Mouse (Mus musculus) layer of hippocampus, postnatal 36 days (tissue): Measurements from ENCODE around the gene Prl3d1. TPM values are rescaled to one million over a fixed set of nuclear protein-coding genes. Genes with fewer than 3 reads are reported as not detected.
"Not testable (repeated sequence)": the region's sequence is repeated elsewhere in the genome, so short reads cannot be mapped to it uniquely, and the experiment has no call there.

Source experiments
- DNase-seq, 2 experiments: peaks; one replicate each; pipeline ENCODE4 v3.0.0; 2022
- total RNA-seq, 2 experiments: library from RNA; stranded (reverse); gene quantifications; 2 replicates each; pipeline ENCODE4 v1.2.3; 2021

Gene Prl3d1
- total RNA-seq: not detected

DNA sequence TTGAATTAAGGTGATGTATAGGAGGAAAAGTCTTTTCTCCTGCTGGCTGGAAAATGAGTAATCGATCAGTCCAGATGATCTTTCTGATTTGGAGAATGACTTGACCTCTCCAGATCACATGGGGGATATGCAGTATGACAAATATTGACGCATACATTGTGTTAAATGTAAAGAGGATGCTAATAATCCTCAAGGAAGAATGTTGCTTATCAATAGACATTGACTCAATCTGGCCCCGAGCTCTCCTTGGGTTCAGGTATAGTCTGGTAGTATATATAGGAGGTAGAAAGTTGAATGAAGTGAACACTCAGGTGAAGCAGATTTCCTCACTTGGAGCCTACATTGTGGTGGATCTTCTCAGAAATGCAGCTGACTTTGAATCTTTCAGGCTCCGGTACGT, at the start of gene Prl3d1:
Prl3d1 (plus strand) TSS at position 301 of the 400 bp plus-strand sequence.
- not testable (repeated sequence) for DNase-seq

DNA sequence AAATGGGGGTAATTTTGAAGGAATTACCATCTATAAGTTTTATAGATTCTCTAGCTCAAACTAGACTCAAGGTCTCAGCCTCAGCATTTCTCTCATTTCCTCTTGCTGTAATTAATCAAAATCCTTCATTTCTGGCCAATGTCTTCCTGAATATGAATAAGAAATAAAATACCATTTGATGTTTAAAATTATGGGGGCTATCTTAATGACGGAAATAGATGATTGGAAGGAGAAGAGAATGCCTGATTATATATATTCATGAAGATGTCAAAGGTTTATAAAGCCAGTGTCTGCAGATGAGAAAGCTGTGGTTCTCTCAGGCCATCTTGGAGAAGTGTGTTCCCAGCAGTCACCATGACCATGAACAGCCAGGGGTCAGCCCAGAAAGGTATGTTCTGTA, 36.7 kb upstream of the Prl3d1 start, which contains the start of gene Prl:
Prl (plus strand) TSS at position 301 of the 400 bp plus-strand sequence.
- no peak for DNase-seq

DNA sequence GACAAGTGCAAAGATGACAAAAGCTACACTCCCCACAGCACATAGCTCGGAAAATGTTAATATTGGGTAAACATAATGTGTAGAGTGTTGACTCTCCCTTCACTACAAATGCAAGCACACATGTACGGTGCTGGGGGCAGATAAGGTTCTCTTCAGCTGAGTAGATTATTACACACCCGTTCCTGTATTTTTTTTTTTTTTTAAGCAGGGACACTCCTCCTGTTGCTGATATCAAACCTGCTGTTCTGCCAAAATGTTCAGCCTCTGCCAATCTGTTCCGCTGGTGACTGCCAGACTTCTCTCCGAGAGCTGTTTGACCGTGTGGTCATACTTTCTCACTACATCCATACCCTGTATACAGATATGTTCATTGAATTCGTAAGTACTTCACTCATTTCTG, 34.8 kb upstream of the Prl3d1 start:
- peak; percentile 56 to 58 for DNase-seq

- not testable (repeated sequence) for DNase-seq
Measured at GRCm38 (mm10) chr13:27121398-27121797, 27.4 kb downstream of the Prl3d1 start, which contains the start of gene Prl3d2. Gene Prl3d2 (plus strand): TSS chr13:27121698.

DNA sequence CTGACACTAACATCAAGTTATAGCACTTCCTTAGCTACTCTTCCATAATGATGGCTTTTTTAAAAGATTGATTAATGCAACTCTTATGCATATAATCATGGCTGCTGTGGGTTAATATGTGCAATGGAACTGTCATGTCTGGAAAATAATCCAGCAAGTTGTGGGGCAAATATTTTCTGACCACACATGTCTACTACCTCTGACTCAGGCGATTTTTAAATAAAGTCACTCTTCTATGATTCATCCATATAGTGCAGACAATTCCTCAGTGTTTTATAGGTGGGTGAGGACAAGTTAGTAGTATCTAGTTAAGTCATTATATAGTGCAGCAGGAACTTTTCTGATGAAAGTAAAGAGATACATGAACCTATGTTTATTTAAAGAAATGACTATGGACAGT, 54.3 kb downstream of the Prl3d1 start:
- no peak for DNase-seq

Other genes with a start within 250 kb of the Prl3d1 start
- gene Prl, start 36.6 kb upstream of the Prl3d1 start, total RNA-seq: not detected
- not detected for gene Prl3d2, start 27.5 kb downstream of the Prl3d1 start, total RNA-seq
- not detected for gene Prl3d3, start 62.6 kb downstream of the Prl3d1 start, total RNA-seq
- not detected for gene Prl3c1, start 102.5 kb downstream of the Prl3d1 start, total RNA-seq
- gene Prl3b1, start 147.7 kb downstream of the Prl3d1 start, total RNA-seq: not detected
- not detected for gene Prl3a1, start 165.2 kb downstream of the Prl3d1 start, total RNA-seq
- not detected for gene Prl6a1, start 218.4 kb downstream of the Prl3d1 start, total RNA-seq